Mouse (Mus musculus): Measurements from ENCODE around the gene Itga9. TPM values are rescaled to one million over a fixed set of nuclear protein-coding genes. Genes with fewer than 3 reads are reported as not detected.
A peak's percentile ranks its signal among the peaks of the same experiment; 100 is the strongest.

The Itga9 gene
- total and polyA plus RNA-seq, 2 experiments from 2014 or later, result 0.99 to 3.3 TPM

- no peaks in the 10 kb centered on the region for H3K4me1 ChIP-seq (ENCODE audit: insufficient read depth)
- DNase-seq (peak; percentile 3), ATAC-seq (no peak; the same call in 1 of the 2 replicates)
- H3K4me2 ChIP-seq (ENCODE audit: low read depth), result no peak overlapping the region
- no peaks in the 10 kb centered on the region for H3K36me3 ChIP-seq (ENCODE audit: insufficient read depth)
- H3K9me3 ChIP-seq (ENCODE audit: low read length), result no peaks in the 10 kb centered on the region
- WGBS, result 82% methylated on average over 6 of the region's 6 CpGs
- no peak for TF ChIP-seq CTCF (IDR thresholded peaks at IDR 0.05; ENCODE audit: low read depth)
- H3K4me3 ChIP-seq (ENCODE audit: low read depth, low read length), result no peak overlapping the region
- H3K9ac ChIP-seq, result no peak overlapping the region
- no peaks in the 10 kb centered on the region for H3K27me3 ChIP-seq (ENCODE audit: insufficient read depth, low read length)
- no peak overlapping the region for H3K27ac ChIP-seq (ENCODE audit: low read depth, low read length)
Observed at GRCm38 (mm10) chr9:118841247-118841646, 234.8 kb downstream of the Itga9 start.

GRCm38 (mm10) chr9:118841907-118842432 is 235.5 kb downstream of the Itga9 start:
- no peak overlapping the region for H3K27ac ChIP-seq (ENCODE audit: low read depth, low read length)
- H3K4me1 ChIP-seq (ENCODE audit: insufficient read depth), result no peaks in the 10 kb centered on the region
- no peak overlapping the region for H3K9ac ChIP-seq
- TF ChIP-seq CTCF (IDR thresholded peaks at IDR 0.05; ENCODE audit: low read depth), result no peak
- H3K9me3 ChIP-seq (ENCODE audit: low read length), result no peaks in the 10 kb centered on the region
- DNase-seq (no peak), ATAC-seq (no peak)
- no peak overlapping the region for H3K4me3 ChIP-seq (ENCODE audit: low read depth, low read length)
- H3K36me3 ChIP-seq (ENCODE audit: insufficient read depth), result no peaks in the 10 kb centered on the region
- 86% methylated on average over 7 of the region's 7 CpGs for WGBS
- no peak overlapping the region for H3K4me2 ChIP-seq (ENCODE audit: low read depth)
- H3K27me3 ChIP-seq (ENCODE audit: insufficient read depth, low read length), result no peaks in the 10 kb centered on the region

- H3K4me3 ChIP-seq (ENCODE audit: low read depth, low read length), result no peak overlapping the region
- no peak overlapping the region for H3K9ac ChIP-seq
- no peaks in the 10 kb centered on the region for H3K36me3 ChIP-seq (ENCODE audit: insufficient read depth)
- H3K4me1 ChIP-seq (ENCODE audit: insufficient read depth), result no peaks in the 10 kb centered on the region
- ATAC-seq, result no peak
- WGBS, result 88% methylated on average over 5 of the region's 5 CpGs
- H3K9me3 ChIP-seq (ENCODE audit: low read length), result no peaks in the 10 kb centered on the region
- no peak for DNase-seq
- no peak overlapping the region for H3K27ac ChIP-seq (ENCODE audit: low read depth, low read length)
- no peak overlapping the region for H3K4me2 ChIP-seq (ENCODE audit: low read depth)
- TF ChIP-seq CTCF (IDR thresholded peaks at IDR 0.05; ENCODE audit: low read depth), result no peak
- H3K27me3 ChIP-seq (ENCODE audit: insufficient read depth, low read length), result no peaks in the 10 kb centered on the region
Observed at GRCm38 (mm10) chr9:118843711-118844110, 237.2 kb downstream of the Itga9 start.

GRCm38 (mm10) chr9:118845003-118845402 is 238.5 kb downstream of the Itga9 start:
- no peaks in the 10 kb centered on the region for H3K9me3 ChIP-seq (ENCODE audit: low read length)
- no peak overlapping the region for H3K9ac ChIP-seq
- WGBS, result 80% methylated on average over 5 of the region's 5 CpGs
- H3K4me3 ChIP-seq (ENCODE audit: low read depth, low read length), result no peak overlapping the region
- no peak overlapping the region for H3K4me2 ChIP-seq (ENCODE audit: low read depth)
- H3K36me3 ChIP-seq (ENCODE audit: insufficient read depth), result no peaks in the 10 kb centered on the region
- no peak for TF ChIP-seq CTCF (IDR thresholded peaks at IDR 0.05; ENCODE audit: low read depth)
- ATAC-seq (no peak), DNase-seq (no peak)
- no peak overlapping the region for H3K27ac ChIP-seq (ENCODE audit: low read depth, low read length)
- no peaks in the 10 kb centered on the region for H3K27me3 ChIP-seq (ENCODE audit: insufficient read depth, low read length)
- no peaks in the 10 kb centered on the region for H3K4me1 ChIP-seq (ENCODE audit: insufficient read depth)

- 81% methylated on average over 3 of the region's 3 CpGs for WGBS
- no peak overlapping the region for H3K9ac ChIP-seq
- no peak for ATAC-seq
- no peak overlapping the region for H3K4me3 ChIP-seq (ENCODE audit: low read depth, low read length)
- H3K27ac ChIP-seq (ENCODE audit: low read depth, low read length), result no peak overlapping the region
- no peaks in the 10 kb centered on the region for H3K27me3 ChIP-seq (ENCODE audit: insufficient read depth, low read length)
- H3K36me3 ChIP-seq (ENCODE audit: insufficient read depth), result no peaks in the 10 kb centered on the region
- no peaks in the 10 kb centered on the region for H3K4me1 ChIP-seq (ENCODE audit: insufficient read depth)
- no peak for DNase-seq
- H3K9me3 ChIP-seq (ENCODE audit: low read length), result no peaks in the 10 kb centered on the region
- no peak overlapping the region for H3K4me2 ChIP-seq (ENCODE audit: low read depth)
- TF ChIP-seq CTCF (IDR thresholded peaks at IDR 0.05; ENCODE audit: low read depth), result no peak
Observed at GRCm38 (mm10) chr9:118846766-118847165, 240.3 kb downstream of the Itga9 start.

- Histone ChIP-seq H3K4me1 (ENCODE audit: insufficient read depth) (no peaks in the 10 kb centered on the region), H3K27me3 (ENCODE audit: insufficient read depth, low read length) (no peaks in the 10 kb centered on the region), H3K9ac (no peak overlapping the region), H3K4me3 (ENCODE audit: low read depth, low read length) (no peak overlapping the region), H3K9me3 (ENCODE audit: low read length) (no peaks in the 10 kb centered on the region), H3K36me3 (ENCODE audit: insufficient read depth) (no peaks in the 10 kb centered on the region), H3K4me2 (ENCODE audit: low read depth) (no peak overlapping the region), H3K27ac (ENCODE audit: low read depth, low read length) (no peak overlapping the region)
- ATAC-seq (no peak), DNase-seq (peak; percentile 1)
- 65% methylated on average over 9 of the region's 9 CpGs for WGBS
- no peak for TF ChIP-seq CTCF (IDR thresholded peaks at IDR 0.05; ENCODE audit: low read depth)
Observed at GRCm38 (mm10) chr9:118856665-118857064, 250.2 kb downstream of the Itga9 start.

- 88% methylated on average over 12 of the region's 12 CpGs for WGBS
- no peak overlapping the region for H3K27ac ChIP-seq (ENCODE audit: low read depth, low read length)
Observed at GRCm38 (mm10) chr9:118860613-118861141, 254.2 kb downstream of the Itga9 start.

More at GRCm38 (mm10) chr9:118860613-118861141, 254.2 kb downstream of the Itga9 start:
- ATAC-seq (no peak), DNase-seq (no peak)
- no peak overlapping the region for H3K4me2 ChIP-seq (ENCODE audit: low read depth)
- no peaks in the 10 kb centered on the region for H3K27me3 ChIP-seq (ENCODE audit: insufficient read depth, low read length)
- H3K9me3 ChIP-seq (ENCODE audit: low read length), result no peaks in the 10 kb centered on the region
- TF ChIP-seq CTCF (IDR thresholded peaks at IDR 0.05; ENCODE audit: low read depth), result no peak
- no peaks in the 10 kb centered on the region for H3K4me1 ChIP-seq (ENCODE audit: insufficient read depth)
- H3K9ac ChIP-seq, result no peak overlapping the region
- no peaks in the 10 kb centered on the region for H3K36me3 ChIP-seq (ENCODE audit: insufficient read depth)
- no peak overlapping the region for H3K4me3 ChIP-seq (ENCODE audit: low read depth, low read length)

Measured in forebrain, postnatal 0 days (tissue).